Mouse (Mus musculus) heart, postnatal 0 days (tissue): ENCODE measurements around the gene Yaf2.

Source experiments
- CTCF ChIP-seq: IDR thresholded peaks from 2 replicates; pipeline ENCODE4 v1.5.1; 2016; ENCODE audit warnings: antibody characterized with exemption, control low read depth, low read depth
- EP300 ChIP-seq: IDR thresholded peaks from 2 replicates; pipeline ENCODE4 v1.6.1; 2016; ENCODE audit warnings: antibody characterized with exemption, low read depth

- no peak for TF ChIP-seq CTCF
- no peak for TF ChIP-seq EP300
Measured at GRCm38 (mm10) chr15:93336658-93336924, 144 bp downstream of the Yaf2 start.
